Mouse (Mus musculus): ENCODE data around the gene Ampd1.

Ampd1 gene

GRCm38 (mm10) chr3:103073771-103074170 is at the start of gene Ampd1:
Ampd1 (plus strand) TSS chr3:103074014.
- DNase-seq (ENCODE audit: low spot score in 2 of 2): no peak

- peak; percentile 14 to 42 for DNase-seq (ENCODE audit: low spot score in 2 of 2)
These were observed 47.6 kb upstream of the Ampd1 start for GRCm38 (mm10) chr3:103026174-103026573.

- no peak for DNase-seq (ENCODE audit: low spot score in 2 of 2)
These were observed 33.5 kb upstream of the Ampd1 start for GRCm38 (mm10) chr3:103040285-103040684.

- no peak for DNase-seq (ENCODE audit: low spot score in 2 of 2)
These were observed 32.9 kb upstream of the Ampd1 start for GRCm38 (mm10) chr3:103040861-103041379.

- DNase-seq (ENCODE audit: low spot score in 2 of 2): no peak
These were observed 17.7 kb upstream of the Ampd1 start for GRCm38 (mm10) chr3:103056016-103056595.

GRCm38 (mm10) chr3:103057752-103058151 is 16.1 kb upstream of the Ampd1 start:
- no peak for DNase-seq (ENCODE audit: low spot score in 2 of 2)

GRCm38 (mm10) chr3:103058207-103059157 is 15.3 kb upstream of the Ampd1 start, which contains the start of gene Nras:
Nras (plus strand) TSS chr3:103058285.
- peak; percentile 91 to 94 for DNase-seq (ENCODE audit: low spot score in 2 of 2)

GRCm38 (mm10) chr3:103066927-103067326 is 6.9 kb upstream of the Ampd1 start:
- no peak for DNase-seq (ENCODE audit: low spot score in 2 of 2)

- no peak for DNase-seq (ENCODE audit: low spot score in 2 of 2)
These were observed 4.8 kb upstream of the Ampd1 start for GRCm38 (mm10) chr3:103068971-103069370.

- no peak for DNase-seq (ENCODE audit: low spot score in 2 of 2)
These were observed 2.1 kb downstream of the Ampd1 start for GRCm38 (mm10) chr3:103075871-103076270.

GRCm38 (mm10) chr3:103076476-103076875 is 2.7 kb downstream of the Ampd1 start:
- no peak for DNase-seq (ENCODE audit: low spot score in 2 of 2)

GRCm38 (mm10) chr3:103079301-103079700 is 5.5 kb downstream of the Ampd1 start:
- DNase-seq (ENCODE audit: low spot score in 2 of 2): no peak

- no peak for DNase-seq (ENCODE audit: low spot score in 2 of 2)
These were observed 7.2 kb downstream of the Ampd1 start for GRCm38 (mm10) chr3:103081051-103081450.

- DNase-seq (ENCODE audit: low spot score in 2 of 2): no peak
These were observed 8.1 kb downstream of the Ampd1 start for GRCm38 (mm10) chr3:103081861-103082453.

- DNase-seq (ENCODE audit: low spot score in 2 of 2): no peak
These were observed 8.9 kb downstream of the Ampd1 start for GRCm38 (mm10) chr3:103082761-103083160.

- DNase-seq (ENCODE audit: low spot score in 2 of 2): no peak
These were observed 12.2 kb downstream of the Ampd1 start for GRCm38 (mm10) chr3:103085986-103086385.

- DNase-seq (ENCODE audit: low spot score in 2 of 2): no peak
These were observed 17.9 kb downstream of the Ampd1 start for GRCm38 (mm10) chr3:103091753-103092152.

- no peak for DNase-seq (ENCODE audit: low spot score in 2 of 2)
These were observed 24.8 kb downstream of the Ampd1 start for GRCm38 (mm10) chr3:103098662-103099061.

GRCm38 (mm10) chr3:103099667-103100066 is 25.9 kb downstream of the Ampd1 start:
- DNase-seq (ENCODE audit: low spot score in 2 of 2): no peak

GRCm38 (mm10) chr3:103100735-103101134 is 26.9 kb downstream of the Ampd1 start:
- DNase-seq (ENCODE audit: low spot score in 2 of 2): no peak

- DNase-seq (ENCODE audit: low spot score in 2 of 2): no peak
These were observed 27.4 kb downstream of the Ampd1 start for GRCm38 (mm10) chr3:103101194-103101593.

- no peak for DNase-seq (ENCODE audit: low spot score in 2 of 2)
These were observed 28.1 kb downstream of the Ampd1 start for GRCm38 (mm10) chr3:103101909-103102308.
